Mouse (Mus musculus) forebrain, postnatal 0 days (tissue): ENCODE measurements around the gene Asic2. TPM values are rescaled to one million over a fixed set of nuclear protein-coding genes. Genes with fewer than 3 reads are reported as not detected.

Source experiments
- ATAC-seq: fragments of 200-750 bp; cut with Nextera tagmentation; 2 replicates; pipeline ENCODE4 v1.8.0; 2017; ENCODE audit warnings: mild to moderate bottlenecking, moderate library complexity
- DNase-seq: peaks from one replicate; pipeline ENCODE4 v3.0.0-alpha.2; 2015
- H3K27ac ChIP-seq: fragments of 300-500 bp; sonication (generic); 2 replicates; pipeline ENCODE4 v1.5.1; 2014; ENCODE audit warnings: low read depth, mild to moderate bottlenecking, antibody characterized with exemption, low read length, moderate library complexity, mixed read lengths
- H3K27me3 ChIP-seq: fragments of 300-500 bp; sonication (generic); 2 replicates; pipeline ENCODE4 v1.6.1; 2014; ENCODE audit warnings: mild to moderate bottlenecking, low read length, mixed read lengths; ENCODE audit not compliant: insufficient read depth
- H3K36me3 ChIP-seq: fragments of 300-500 bp; sonication (generic); 2 replicates; pipeline ENCODE4 v1.6.1; 2014; ENCODE audit warnings: mild to moderate bottlenecking, moderate library complexity; ENCODE audit not compliant: insufficient read depth
- H3K4me1 ChIP-seq: fragments of 300-500 bp; sonication (generic); 2 replicates; pipeline ENCODE4 v1.6.1; 2014; ENCODE audit warnings: antibody characterized with exemption; ENCODE audit not compliant: insufficient read depth
- H3K4me2 ChIP-seq: fragments of 300-500 bp; sonication (generic); 2 replicates; pipeline ENCODE4 v1.6.1; 2014; ENCODE audit warnings: low read depth, mild to moderate bottlenecking, moderate library complexity
- H3K4me3 ChIP-seq: fragments of 300-500 bp; sonication (generic); 2 replicates; pipeline ENCODE4 v1.5.1; 2014; ENCODE audit warnings: low read depth, low read length, mixed read lengths
- H3K9ac ChIP-seq: fragments of 300-500 bp; sonication (generic); 2 replicates; pipeline ENCODE4 v1.6.1; 2014; ENCODE audit warnings: mild to moderate bottlenecking
- H3K9me3 ChIP-seq: fragments of 300-500 bp; sonication (generic); 2 replicates; pipeline ENCODE4 v1.6.1; 2016; ENCODE audit warnings: low read length
- CTCF ChIP-seq: sonication (generic); IDR thresholded peaks from 2 replicates; pipeline ENCODE4 v1.5.1; 2016; ENCODE audit warnings: antibody characterized with exemption, control low read depth, low read depth
- WGBS: fragments of 180-500 bp; shearing (Covaris S2); extraction: QIAGEN DNeasy Blood & Tissue Kit; methylation state at CpG from one replicate; pipeline ENCODE4 v1.1.7; 2014; 5-methylcytosine and 5-hydroxymethylcytosine counted together
- polyA plus RNA-seq: library from polyadenylated mRNA; unstranded; fragments of >200 nt; fragmentation: Nextera tagmentation; extraction: Ambion mirVana; gene quantifications from 2 replicates; pipeline ENCODE4 v1.2.1, GENCODE M21; 2015
- total RNA-seq: library from RNA; depleted of rRNA; stranded (reverse); fragments of >200 nt; gene quantifications from 2 replicates; pipeline ENCODE4 v1.2.3, GENCODE M21; 2014

Asic2 gene
- total and polyA plus RNA-seq, 2 experiments from 2014 or later = 15.5 to 37.2 TPM

GRCm38 (mm10) chr11:81965653-81966625 is 2.3 kb downstream of the Asic2 start:
- Histone ChIP-seq H3K27ac (peak overlapping the region; percentile 76), H3K4me1 (peaks cover 20% of the 10 kb centered on the region), H3K36me3 (no peaks in the 10 kb centered on the region), H3K9ac (peak overlapping the region; percentile 46), H3K27me3 (0 out of 2 replicates have a peak, but pooled peaks cover 5% of the 10 kb centered on the region), H3K9me3 (no peaks in the 10 kb centered on the region), H3K4me2 (peak overlapping the region; percentile 91), H3K4me3 (peak overlapping the region; percentile 33)
- TF ChIP-seq CTCF = no peak
- peak; percentile 66 for ATAC-seq
- WGBS = 22% methylated on average over 11 of the region's 11 CpGs
- DNase-seq = peak; percentile 74

GRCm38 (mm10) chr11:81964561-81964960 is 3.7 kb downstream of the Asic2 start:
- DNase-seq = no peak

GRCm38 (mm10) chr11:81954398-81954797 is 13.9 kb downstream of the Asic2 start:
- no peak overlapping the region for H3K4me2 ChIP-seq
- no peak for TF ChIP-seq CTCF
- H3K36me3 ChIP-seq = no peaks in the 10 kb centered on the region
- ATAC-seq = no peak
- no peak for DNase-seq
- H3K4me3 ChIP-seq = no peak overlapping the region
- H3K27ac ChIP-seq = no peak overlapping the region
- H3K9me3 ChIP-seq = no peaks in the 10 kb centered on the region
- H3K4me1 ChIP-seq = no peaks in the 10 kb centered on the region
- WGBS = 62% methylated on average over 4 of the region's 4 CpGs
- H3K27me3 ChIP-seq = no peaks in the 10 kb centered on the region
- H3K9ac ChIP-seq = no peak overlapping the region

More at GRCm38 (mm10) chr11:81964561-81964960, 3.7 kb downstream of the Asic2 start:
- Histone ChIP-seq H3K27me3 (no peaks in the 10 kb centered on the region), H3K9me3 (no peaks in the 10 kb centered on the region), H3K36me3 (no peaks in the 10 kb centered on the region), H3K4me3 (no peak overlapping the region), H3K4me1 (peaks cover 19% of the 10 kb centered on the region), H3K9ac (peak overlapping the region; percentile 31; the same call in 1 of the 2 replicates), H3K4me2 (no peak overlapping the region), H3K27ac (no peak overlapping the region)
- no peak for TF ChIP-seq CTCF
- ATAC-seq = no peak
- WGBS = 22% methylated on average over 4 of the region's 4 CpGs

- Histone ChIP-seq H3K4me1 (no peaks in the 10 kb centered on the region), H3K9me3 (no peaks in the 10 kb centered on the region), H3K4me2 (no peak overlapping the region), H3K36me3 (no peaks in the 10 kb centered on the region), H3K4me3 (no peak overlapping the region), H3K9ac (no peak overlapping the region), H3K27ac (no peak overlapping the region), H3K27me3 (no peaks in the 10 kb centered on the region)
- no peak for TF ChIP-seq CTCF
- WGBS = 88% methylated on average over 1 of the region's 1 CpGs
- DNase-seq = no peak
- ATAC-seq = no peak
Observed at GRCm38 (mm10) chr11:81948021-81948420, 20.2 kb downstream of the Asic2 start.

- Histone ChIP-seq H3K4me2 (no peak overlapping the region), H3K4me1 (no peaks in the 10 kb centered on the region), H3K9ac (no peak overlapping the region), H3K4me3 (no peak overlapping the region), H3K27me3 (no peaks in the 10 kb centered on the region), H3K27ac (no peak overlapping the region), H3K36me3 (no peaks in the 10 kb centered on the region), H3K9me3 (no peaks in the 10 kb centered on the region)
- DNase-seq = no peak
- no peak for TF ChIP-seq CTCF
- ATAC-seq = no peak
- 89% methylated on average over 1 of the region's 1 CpGs for WGBS
Observed at GRCm38 (mm10) chr11:81942167-81942566, 26.1 kb downstream of the Asic2 start.

GRCm38 (mm10) chr11:81940988-81941387 is 27.3 kb downstream of the Asic2 start:
- Histone ChIP-seq H3K4me2 (no peak overlapping the region), H3K27me3 (no peaks in the 10 kb centered on the region), H3K4me3 (no peak overlapping the region), H3K36me3 (no peaks in the 10 kb centered on the region), H3K9ac (no peak overlapping the region), H3K9me3 (no peaks in the 10 kb centered on the region), H3K4me1 (no peaks in the 10 kb centered on the region), H3K27ac (no peak overlapping the region)
- TF ChIP-seq CTCF = peak; percentile 64
- no peak for ATAC-seq
- 10% methylated on average over 1 of the region's 1 CpGs for WGBS
- DNase-seq = no peak

- 89% methylated on average over 1 of the region's 1 CpGs for WGBS
- Histone ChIP-seq H3K4me2 (no peak overlapping the region), H3K4me3 (no peak overlapping the region)
Observed at GRCm38 (mm10) chr11:81937516-81937915, 30.7 kb downstream of the Asic2 start.

More at GRCm38 (mm10) chr11:81937516-81937915, 30.7 kb downstream of the Asic2 start:
- Histone ChIP-seq H3K9me3 (no peaks in the 10 kb centered on the region), H3K27ac (no peak overlapping the region), H3K9ac (no peak overlapping the region), H3K36me3 (no peaks in the 10 kb centered on the region), H3K4me1 (no peaks in the 10 kb centered on the region), H3K27me3 (no peaks in the 10 kb centered on the region)
- TF ChIP-seq CTCF = no peak
- DNase-seq (no peak), ATAC-seq (no peak)
